Mouse (Mus musculus) liver, embryonic 14.5 days (tissue): ENCODE data around the gene Lrsam1. TPM values are rescaled to one million over a fixed set of nuclear protein-coding genes. Genes with fewer than 3 reads are reported as not detected.

Experiments
- ATAC-seq: fragments of 200-750 bp; cut with Nextera tagmentation; 2 replicates; pipeline ENCODE4 v1.8.0; 2017; ENCODE audit warnings: moderate number of reproducible peaks, mild to moderate bottlenecking, moderate library complexity; ENCODE audit not compliant: insufficient read depth
- DNase-seq, 3 experiments: peaks; one replicate each; pipeline ENCODE4 v3.0.0-alpha.2; 2012 to 2013; ENCODE audit warnings: low read depth in 3 of 3, low spot score in 3 of 3
- H3K27ac ChIP-seq: fragments of 300-500 bp; sonication (generic); 2 replicates; pipeline ENCODE4 v1.5.1; 2014; ENCODE audit warnings: moderate library complexity, mild to moderate bottlenecking, control low read depth, inconsistent platforms
- H3K27me3 ChIP-seq: fragments of 300-500 bp; sonication (generic); 2 replicates; pipeline ENCODE4 v1.6.1; 2014; ENCODE audit warnings: mild to moderate bottlenecking, low read length, moderate library complexity; ENCODE audit not compliant: control insufficient read depth, insufficient read depth
- H3K36me3 ChIP-seq: fragments of 300-500 bp; sonication (generic); replicated peaks from 2 replicates; pipeline ENCODE4 v1.6.1; 2014; ENCODE audit warnings: low read depth; ENCODE audit not compliant: control insufficient read depth, insufficient read depth
- H3K4me1 ChIP-seq, 2 experiments: fragments of 200-500 bp in 1 of 2; fragments of 300-500 bp in 1 of 2; sonication (generic) in 1 of 2; replicated peaks; 2 replicates each; pipeline ENCODE4 v1.6.1; 2012 to 2014; ENCODE audit warnings: antibody characterized with exemption in 1 of 2, inconsistent platforms in 1 of 2, low read length in 1 of 2; ENCODE audit not compliant: control insufficient read depth in 2 of 2, insufficient read depth in 2 of 2
- H3K4me2 ChIP-seq: fragments of 300-500 bp; sonication (generic); 2 replicates; pipeline ENCODE4 v1.6.1; 2014; ENCODE audit warnings: low read depth, mild to moderate bottlenecking, control low read depth, moderate library complexity
- H3K4me3 ChIP-seq, 2 experiments: fragments of 200-500 bp in 1 of 2; fragments of 300-500 bp in 1 of 2; sonication (generic) in 1 of 2; 2 replicates each; pipeline ENCODE4 v1.5.1; 2012 to 2014; ENCODE audit warnings: low read depth in 2 of 2, low read length in 2 of 2, mild to moderate bottlenecking in 2 of 2, control low read depth in 1 of 2, inconsistent platforms in 1 of 2, moderate library complexity in 1 of 2; ENCODE audit not compliant: insufficient read depth in 1 of 2
- H3K9ac ChIP-seq: fragments of 300-500 bp; sonication (generic); replicated peaks from 2 replicates; pipeline ENCODE4 v1.6.1; 2014; ENCODE audit warnings: mild to moderate bottlenecking, control low read depth, moderate library complexity
- H3K9me3 ChIP-seq: fragments of 300-500 bp; sonication (generic); 2 replicates; pipeline ENCODE4 v1.6.1; 2016; ENCODE audit warnings: low read length, mixed read lengths; ENCODE audit not compliant: control insufficient read depth
- CTCF ChIP-seq: IDR thresholded peaks from 2 replicates; pipeline ENCODE4 v1.5.1; 2016; ENCODE audit warnings: antibody characterized with exemption, low read depth, control low read depth
- EP300 ChIP-seq: IDR thresholded peaks from 2 replicates; pipeline ENCODE4 v1.6.1; 2016; ENCODE audit warnings: antibody characterized with exemption, low read depth
- WGBS: fragments of 180-500 bp; shearing (Covaris S2); extraction: QIAGEN DNeasy Blood & Tissue Kit; methylation state at CpG from one replicate; pipeline ENCODE4 v1.1.7; 2014; ENCODE audit not compliant: insufficient replicate concordance; 5-methylcytosine and 5-hydroxymethylcytosine counted together
- polyA plus RNA-seq, 2 experiments: library from polyadenylated mRNA; depleted of rRNA in 1 of 2; stranded (reverse) in 1 of 2; unstranded in 1 of 2; fragments of >200 nt; fragmentation: Nextera tagmentation in 1 of 2; extraction: Ambion mirVana in 1 of 2; gene quantifications; 2 replicates each; pipeline versions ENCODE4 v1.2.1 to v1.2.3; 2012 to 2014

Lrsam1 gene
- polyA plus RNA-seq, 2 experiments, result 1.1 to 2.5 TPM

DNA sequence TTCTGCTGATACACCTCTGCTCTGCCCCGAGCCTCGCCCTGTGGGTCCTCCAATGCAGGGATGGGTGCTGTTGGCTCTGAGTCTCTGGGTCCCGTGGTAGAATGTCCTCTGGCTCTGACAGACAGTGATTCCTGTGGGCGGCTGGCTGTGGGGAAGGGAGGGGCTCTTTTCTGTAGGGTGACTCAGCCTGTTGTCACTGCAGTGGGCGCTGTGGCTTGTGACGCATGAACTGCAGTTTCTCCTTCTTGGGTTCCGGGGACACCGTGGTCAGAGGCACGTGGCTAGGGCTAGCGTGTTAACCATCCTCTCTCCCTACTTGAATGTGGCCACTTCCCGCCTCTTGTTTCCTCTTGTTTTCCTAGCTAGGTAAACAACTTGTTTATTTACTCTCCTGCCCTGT lies 43.9 kb downstream of the Lrsam1 start:
- Histone ChIP-seq H3K4me1 (peaks cover 0 to 3% of the 10 kb centered on the region in 2 experiments; a peak in 2 of 4 replicates), H3K27me3 (no peaks in the 10 kb centered on the region), H3K4me2 (no peak overlapping the region), H3K9me3 (no peaks in the 10 kb centered on the region), H3K27ac (no peak overlapping the region), H3K36me3 (no peaks in the 10 kb centered on the region), H3K9ac (no peak overlapping the region), H3K4me3 (no peak overlapping the region)
- ATAC-seq (no peak), DNase-seq (no peak)
- TF ChIP-seq EP300 (no peak), CTCF (no peak)
- 34% methylated on average over 11 of the region's 11 CpGs for WGBS

DNA sequence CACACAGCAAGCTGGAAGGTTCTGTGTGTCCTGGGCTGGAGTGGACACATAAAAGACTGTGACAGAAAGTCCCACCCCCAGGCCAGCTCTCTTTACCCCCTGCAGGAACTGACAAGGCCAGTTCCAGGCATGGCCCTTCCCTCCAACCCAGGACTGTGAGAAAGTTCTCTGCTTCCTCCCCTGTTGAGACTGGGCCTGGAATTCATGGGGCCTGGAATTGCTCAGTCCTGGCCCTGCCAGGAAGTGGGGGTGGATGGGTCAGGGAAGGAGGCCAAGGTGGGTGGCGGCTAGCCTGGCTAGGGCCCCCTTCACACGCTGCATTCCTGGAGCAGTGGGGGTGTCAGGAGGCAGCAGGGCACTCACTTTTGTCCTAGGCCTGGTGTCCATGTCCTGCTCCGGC lies 46.5 kb downstream of the Lrsam1 start:
- no peaks in the 10 kb centered on the region for H3K27me3 ChIP-seq
- no peak overlapping the region for H3K9ac ChIP-seq
- H3K4me1 ChIP-seq, result peaks cover 0 to 3% of the 10 kb centered on the region in 2 experiments; a peak in 2 of 4 replicates
- H3K4me2 ChIP-seq, result no peak overlapping the region
- WGBS, result 70% methylated on average over 3 of the region's 3 CpGs
- DNase-seq, result no peak
- no peaks in the 10 kb centered on the region for H3K9me3 ChIP-seq
- TF ChIP-seq CTCF, result no peak
- no peak for TF ChIP-seq EP300
- peak; percentile 19 for ATAC-seq
- no peaks in the 10 kb centered on the region for H3K36me3 ChIP-seq
- H3K4me3 ChIP-seq, result no peak overlapping the region
- no peak overlapping the region for H3K27ac ChIP-seq

DNA sequence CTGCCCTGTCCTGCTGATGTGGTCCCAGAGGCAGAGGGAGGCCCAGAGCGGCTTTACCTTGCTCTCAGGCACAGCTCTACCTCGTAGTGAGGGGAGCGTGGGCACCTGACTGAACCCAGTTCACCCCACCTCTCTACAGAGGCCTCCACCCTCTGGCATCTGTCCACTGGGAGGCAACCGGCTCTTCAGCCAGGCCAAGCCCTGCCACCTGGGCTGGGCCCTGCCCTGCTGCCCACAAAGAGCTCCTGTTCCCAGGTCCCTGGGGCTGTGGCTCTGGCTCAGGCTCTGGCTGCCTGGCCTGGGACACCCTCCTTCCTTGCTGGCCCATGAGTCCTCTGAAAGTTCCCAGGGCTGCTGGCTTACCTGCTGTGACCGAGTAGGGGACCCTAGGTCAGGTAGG lies 47.1 kb downstream of the Lrsam1 start:
- H3K4me1 ChIP-seq, result peaks cover 0 to 3% of the 10 kb centered on the region in 2 experiments; a peak in 2 of 4 replicates
- no peak overlapping the region for H3K4me3 ChIP-seq
- H3K9ac ChIP-seq, result no peak overlapping the region
- ATAC-seq (no peak), DNase-seq (no peak)
- no peak overlapping the region for H3K4me2 ChIP-seq
- no peaks in the 10 kb centered on the region for H3K36me3 ChIP-seq
- H3K27me3 ChIP-seq, result no peaks in the 10 kb centered on the region
- TF ChIP-seq CTCF (no peak), EP300 (no peak)
- WGBS, result 73% methylated on average over 5 of the region's 5 CpGs
- no peaks in the 10 kb centered on the region for H3K9me3 ChIP-seq
- H3K27ac ChIP-seq, result no peak overlapping the region

DNA sequence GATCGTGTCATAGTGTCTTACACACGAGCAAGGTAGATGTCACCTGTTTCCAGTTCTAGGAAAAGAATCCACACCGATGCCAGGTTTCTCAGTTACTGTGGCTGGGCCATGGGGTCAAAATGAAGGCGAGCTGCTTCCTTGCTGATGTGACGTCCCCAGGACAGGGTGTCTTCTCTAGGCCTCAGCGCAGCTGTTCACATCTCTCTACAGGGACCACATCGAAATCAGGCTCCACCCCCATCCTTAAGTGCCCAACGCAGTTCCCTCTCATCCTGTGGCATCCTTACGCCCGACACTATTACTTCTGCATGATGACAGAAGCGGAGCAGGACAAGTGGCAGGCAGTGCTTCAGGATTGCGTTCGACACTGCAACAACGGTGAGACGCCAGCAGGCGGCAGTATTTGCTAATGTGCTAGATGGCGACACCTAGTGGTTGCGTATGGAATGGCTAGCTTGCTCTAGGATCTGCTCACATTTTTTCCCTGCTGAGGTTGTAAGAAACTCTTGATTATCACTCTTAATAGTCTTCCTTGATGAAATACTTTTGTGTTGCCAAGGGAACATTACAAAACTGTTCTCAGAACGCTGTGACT lies 49.1 kb downstream of the Lrsam1 start:
- Histone ChIP-seq H3K27me3 (no peaks in the 10 kb centered on the region), H3K9ac (no peak overlapping the region), H3K4me3 (no peak overlapping the region), H3K36me3 (no peaks in the 10 kb centered on the region), H3K27ac (no peak overlapping the region), H3K9me3 (no peaks in the 10 kb centered on the region), H3K4me2 (no peak overlapping the region), H3K4me1 (0 out of 4 replicates have a peak, but pooled peaks cover 0 to 2% of the 10 kb centered on the region in 2 experiments)
- peak; percentile 67 to 72 (median 71) for DNase-seq
- WGBS, result 28% methylated on average over 19 of the region's 19 CpGs
- no peak for ATAC-seq
- TF ChIP-seq CTCF (peak; percentile 100), EP300 (no peak)

DNA sequence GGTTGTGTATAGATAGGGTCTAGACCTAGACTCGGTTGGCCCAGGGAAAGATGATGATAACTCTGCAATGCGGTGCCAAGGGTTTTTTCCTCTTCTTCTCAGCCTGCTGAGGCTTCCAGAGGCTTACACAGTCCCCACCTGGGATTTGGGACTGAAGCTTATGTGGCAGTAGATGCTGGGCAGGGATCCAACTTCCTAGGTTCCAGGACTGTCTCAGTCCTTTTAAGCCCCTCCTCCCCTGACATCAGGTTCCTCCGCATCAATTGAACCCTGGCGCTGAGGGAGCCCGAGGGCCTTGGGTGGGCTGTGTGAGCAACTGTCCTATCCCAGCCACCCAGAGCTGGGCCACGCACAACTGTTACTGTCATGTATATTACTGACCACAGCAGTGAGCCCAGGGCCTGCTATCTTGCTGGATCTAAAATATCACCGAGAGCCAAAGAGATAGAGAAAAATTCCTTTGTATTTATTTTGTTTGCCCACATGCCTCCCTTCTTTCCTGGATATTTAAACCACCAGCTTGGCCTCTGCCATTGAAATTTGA lies 49.7 kb downstream of the Lrsam1 start:
- TF ChIP-seq EP300, result no peak
- TF ChIP-seq CTCF, result no peak
- no peak overlapping the region for H3K27ac ChIP-seq
- 73% methylated on average over 7 of the region's 7 CpGs for WGBS
- DNase-seq, result no peak
- H3K4me2 ChIP-seq, result no peak overlapping the region
- peaks cover 0 to 2% of the 10 kb centered on the region in 2 experiments; a peak in 2 of 4 replicates for H3K4me1 ChIP-seq
- no peaks in the 10 kb centered on the region for H3K36me3 ChIP-seq
- H3K9me3 ChIP-seq, result no peaks in the 10 kb centered on the region
- no peaks in the 10 kb centered on the region for H3K27me3 ChIP-seq
- ATAC-seq, result no peak
- no peak overlapping the region for H3K4me3 ChIP-seq
- no peak overlapping the region for H3K9ac ChIP-seq
